Mouse (Mus musculus) embryonic facial prominence, embryonic 15.5 days (tissue): Measurements from ENCODE around the gene Rpn2. TPM values are rescaled to one million over a fixed set of nuclear protein-coding genes. Genes with fewer than 3 reads are reported as not detected.
A peak's percentile ranks its signal among the peaks of the same experiment; 100 is the strongest.

Experiments used
- ATAC-seq: fragments of 200-750 bp; cut with Nextera tagmentation; 2 replicates; pipeline ENCODE4 v1.8.0; 2017; ENCODE audit warnings: low read depth, moderate TSS enrichment; ENCODE audit not compliant: insufficient number of reproducible peaks, low FRiP score, low TSS enrichment
- H3K27ac ChIP-seq: fragments of 300-500 bp; sonication (generic); replicated peaks from 2 replicates; pipeline ENCODE4 v1.5.1; 2015; ENCODE audit warnings: mild to moderate bottlenecking, inconsistent platforms
- H3K27me3 ChIP-seq: fragments of 300-500 bp; sonication (generic); 2 replicates; pipeline ENCODE4 v1.6.1; 2015; ENCODE audit warnings: inconsistent platforms
- H3K36me3 ChIP-seq: fragments of 300-500 bp; sonication (generic); 2 replicates; pipeline ENCODE4 v1.6.1; 2015; ENCODE audit warnings: mild to moderate bottlenecking, inconsistent platforms
- H3K4me1 ChIP-seq: fragments of 300-500 bp; sonication (generic); 2 replicates; pipeline ENCODE4 v1.6.1; 2015; ENCODE audit warnings: inconsistent platforms
- H3K4me2 ChIP-seq: fragments of 300-500 bp; sonication (generic); replicated peaks from 2 replicates; pipeline ENCODE4 v1.6.1; 2015; ENCODE audit warnings: mild to moderate bottlenecking, inconsistent platforms
- H3K4me3 ChIP-seq: fragments of 300-500 bp; sonication (generic); replicated peaks from 2 replicates; pipeline ENCODE4 v1.5.1; 2015; ENCODE audit warnings: mild to moderate bottlenecking, inconsistent platforms
- H3K9ac ChIP-seq: fragments of 300-500 bp; sonication (generic); 2 replicates; pipeline ENCODE4 v1.6.1; 2015; ENCODE audit warnings: inconsistent platforms
- H3K9me3 ChIP-seq: fragments of 300-500 bp; sonication (generic); replicated peaks from 2 replicates; pipeline ENCODE4 v1.6.1; 2016; ENCODE audit warnings: inconsistent platforms
- WGBS: fragments of 180-500 bp; shearing (Covaris S2); methylation state at CpG from one replicate; pipeline ENCODE4 v1.1.7; 2015; 5-methylcytosine and 5-hydroxymethylcytosine counted together
- polyA plus RNA-seq: library from polyadenylated mRNA; unstranded; fragments of >200 nt; fragmentation: Nextera tagmentation; extraction: Ambion mirVana; gene quantifications from 2 replicates; pipeline ENCODE4 v1.2.1, GENCODE M21; 2015

The Rpn2 gene
- polyA plus RNA-seq, 1 experiment from 2014 or later: 311 TPM

DNA sequence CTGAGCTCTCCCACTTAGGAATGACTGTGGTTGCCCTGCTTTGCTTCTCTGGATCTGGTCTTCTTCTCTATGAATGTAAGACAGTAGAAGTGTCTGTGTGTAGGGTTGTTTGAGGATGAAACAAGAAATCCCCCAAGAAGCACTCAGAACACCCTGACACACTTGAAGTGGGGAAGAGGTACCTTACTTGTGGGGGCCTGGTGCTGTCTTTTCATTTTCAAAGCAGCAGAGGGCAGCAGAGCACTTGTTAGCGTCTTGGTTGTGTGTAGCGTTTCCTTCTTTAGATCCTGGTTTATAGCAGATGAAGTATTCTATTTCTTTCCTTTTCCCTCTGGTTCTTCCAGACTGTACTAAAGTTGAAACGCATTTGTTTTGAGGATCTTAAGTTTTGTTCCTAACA lies 8.7 kb downstream of the Rpn2 start:
- H3K27me3 ChIP-seq: no peaks in the 10 kb centered on the region
- H3K9me3 ChIP-seq: no peaks in the 10 kb centered on the region
- H3K9ac ChIP-seq: no peak overlapping the region
- H3K4me3 ChIP-seq: no peak overlapping the region
- H3K4me1 ChIP-seq: no peaks in the 10 kb centered on the region
- ATAC-seq: no peak
- WGBS: 17% methylated on average over 3 of the region's 3 CpGs
- H3K36me3 ChIP-seq: peaks cover 80% of the 10 kb centered on the region
- H3K27ac ChIP-seq: no peak overlapping the region
- no peak overlapping the region for H3K4me2 ChIP-seq

DNA sequence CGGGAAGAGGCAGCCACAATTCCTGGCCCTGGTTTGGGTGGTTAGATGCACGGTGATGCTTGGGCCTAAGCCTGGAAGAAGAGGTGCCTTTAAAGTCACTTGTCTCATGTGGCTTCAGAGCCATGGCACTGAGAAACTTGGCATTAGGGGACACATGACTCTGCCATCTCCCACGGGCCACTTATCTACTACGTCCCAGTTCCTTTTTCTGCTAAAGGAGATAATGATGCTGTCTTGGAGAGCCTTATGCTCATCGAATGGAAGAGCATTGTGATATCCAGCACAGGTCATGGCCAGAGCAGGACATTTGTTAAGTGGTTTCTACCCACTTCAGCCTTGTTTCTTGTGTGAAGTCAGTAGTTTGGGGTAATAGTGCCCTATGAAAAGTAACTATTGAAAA lies 10.2 kb downstream of the Rpn2 start:
- ATAC-seq: no peak
- Histone ChIP-seq H3K27me3 (no peaks in the 10 kb centered on the region), H3K4me1 (no peaks in the 10 kb centered on the region), H3K4me3 (no peak overlapping the region), H3K9me3 (no peaks in the 10 kb centered on the region), H3K9ac (no peak overlapping the region), H3K27ac (no peak overlapping the region), H3K36me3 (peaks cover 82% of the 10 kb centered on the region), H3K4me2 (no peak overlapping the region)
- 87% methylated on average over 5 of the region's 5 CpGs for WGBS

DNA sequence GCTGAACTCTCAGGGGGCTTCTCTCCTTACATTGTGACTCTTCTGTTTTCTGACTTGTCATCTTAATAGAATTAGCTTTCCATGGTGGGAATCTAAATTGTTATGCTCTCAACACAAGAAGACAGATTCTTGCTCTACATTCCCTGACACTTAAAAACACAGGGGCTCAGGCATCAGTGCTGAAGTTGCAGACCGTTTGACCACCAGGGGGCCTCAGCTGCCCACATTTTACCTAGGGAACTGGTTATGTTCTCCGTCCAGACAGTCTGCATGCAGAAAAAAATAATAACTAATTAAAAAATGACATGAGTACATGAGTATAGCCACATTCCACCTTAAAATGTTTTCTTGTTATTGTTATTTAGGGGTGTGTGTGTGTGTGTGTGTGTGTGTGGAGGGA lies 13.3 kb downstream of the Rpn2 start:
- Histone ChIP-seq H3K27me3 (no peaks in the 10 kb centered on the region), H3K36me3 (peaks cover 86% of the 10 kb centered on the region), H3K9ac (no peak overlapping the region), H3K4me3 (no peak overlapping the region), H3K4me2 (no peak overlapping the region), H3K4me1 (no peaks in the 10 kb centered on the region), H3K9me3 (no peaks in the 10 kb centered on the region), H3K27ac (no peak overlapping the region)
- WGBS: 12% methylated on average over 2 of the region's 2 CpGs
- no peak for ATAC-seq

DNA sequence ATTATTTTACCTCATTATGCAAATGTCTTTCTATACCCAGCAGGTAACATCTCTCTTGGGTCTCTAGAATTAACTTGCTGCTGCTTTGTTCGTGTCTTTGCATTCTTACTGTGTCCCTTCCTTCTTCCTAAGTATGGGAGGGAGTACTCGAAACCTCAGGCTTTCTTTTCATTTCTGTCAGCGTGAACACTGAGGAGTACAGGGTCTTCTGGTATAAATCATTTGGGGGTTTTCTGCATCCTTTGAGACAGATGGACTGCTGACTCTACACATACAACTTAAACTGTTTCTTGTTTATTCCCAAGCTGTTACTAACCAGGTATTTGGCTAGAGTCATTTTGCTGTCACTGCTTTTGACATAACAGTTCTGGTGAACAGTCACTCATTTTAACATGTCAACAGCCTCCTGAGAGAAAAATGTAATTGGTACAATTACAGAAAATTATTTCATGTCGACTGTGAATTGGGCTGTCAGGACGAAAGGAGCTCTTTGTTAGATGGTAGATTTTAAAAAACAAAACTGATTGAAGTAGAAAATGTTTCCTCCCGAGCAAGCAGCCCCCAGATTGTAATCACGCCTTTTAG lies 17.4 kb downstream of the Rpn2 start:
- Histone ChIP-seq H3K9me3 (no peaks in the 10 kb centered on the region), H3K9ac (no peak overlapping the region), H3K4me2 (no peak overlapping the region), H3K27me3 (no peaks in the 10 kb centered on the region), H3K36me3 (peaks cover 88% of the 10 kb centered on the region), H3K4me1 (no peaks in the 10 kb centered on the region), H3K4me3 (no peak overlapping the region), H3K27ac (no peak overlapping the region)
- WGBS: 69% methylated on average over 7 of the region's 7 CpGs
- ATAC-seq: no peak

- no peak overlapping the region for H3K9ac ChIP-seq
- H3K4me3 ChIP-seq: no peak overlapping the region
- H3K36me3 ChIP-seq: peaks cover 87% of the 10 kb centered on the region
- no peak overlapping the region for H3K27ac ChIP-seq
- ATAC-seq: no peak
- H3K9me3 ChIP-seq: no peaks in the 10 kb centered on the region
- no peaks in the 10 kb centered on the region for H3K27me3 ChIP-seq
- 87% methylated on average over 6 of the region's 6 CpGs for WGBS
- H3K4me1 ChIP-seq: no peaks in the 10 kb centered on the region
- H3K4me2 ChIP-seq: no peak overlapping the region
These were observed 21.2 kb downstream of the Rpn2 start for GRCm38 (mm10) chr2:157300051-157300450.

GRCm38 (mm10) chr2:157303096-157303495 lies 24.3 kb downstream of the Rpn2 start:
- Histone ChIP-seq H3K9ac (no peak overlapping the region), H3K4me1 (0 out of 2 replicates have a peak, but pooled peaks cover 4% of the 10 kb centered on the region), H3K9me3 (no peaks in the 10 kb centered on the region), H3K4me2 (no peak overlapping the region), H3K27me3 (no peaks in the 10 kb centered on the region), H3K27ac (no peak overlapping the region), H3K4me3 (no peak overlapping the region), H3K36me3 (peaks cover 75% of the 10 kb centered on the region)
- WGBS: 84% methylated on average over 9 of the region's 9 CpGs
- ATAC-seq: no peak

- Histone ChIP-seq H3K27me3 (no peaks in the 10 kb centered on the region), H3K4me2 (no peak overlapping the region), H3K36me3 (peaks cover 77% of the 10 kb centered on the region), H3K9ac (no peak overlapping the region), H3K4me1 (0 out of 2 replicates have a peak, but pooled peaks cover 4% of the 10 kb centered on the region), H3K4me3 (no peak overlapping the region), H3K27ac (peak overlapping the region; percentile 23), H3K9me3 (no peaks in the 10 kb centered on the region)
- peak; percentile 4; the same call in 1 of the 2 replicates for ATAC-seq
- 63% methylated on average over 7 of the region's 7 CpGs for WGBS
These were observed 27.5 kb downstream of the Rpn2 start for GRCm38 (mm10) chr2:157306091-157307032.

DNA sequence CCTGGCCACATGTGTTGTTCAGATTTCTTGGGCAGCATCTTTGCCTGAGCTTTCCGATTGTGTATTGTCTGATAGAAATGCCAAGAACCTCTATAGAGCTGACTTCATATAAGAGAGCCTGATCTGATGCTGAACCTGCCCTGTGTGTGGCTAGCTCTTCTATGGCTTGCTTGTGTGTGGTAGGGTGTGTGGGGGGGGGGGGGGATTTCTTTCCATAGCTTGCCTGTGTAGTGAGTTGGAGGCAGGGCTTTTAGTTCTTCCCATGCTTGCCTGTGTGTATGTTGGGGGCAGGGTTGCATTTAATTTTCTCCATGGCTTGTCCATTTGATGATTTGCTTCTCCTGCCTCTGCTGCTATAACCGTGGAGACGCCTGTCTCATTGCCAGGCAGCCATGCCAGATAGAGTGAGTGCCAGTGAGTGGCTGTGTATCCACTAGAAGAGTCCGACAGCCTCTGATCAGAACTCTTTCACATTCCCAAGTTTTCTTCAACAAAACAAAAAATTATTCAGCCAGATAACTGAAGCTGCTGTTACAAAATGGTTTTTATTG lies 29.0 kb downstream of the Rpn2 start:
- Histone ChIP-seq H3K9me3 (no peaks in the 10 kb centered on the region), H3K4me1 (0 out of 2 replicates have a peak, but pooled peaks cover 4% of the 10 kb centered on the region), H3K4me2 (no peak overlapping the region), H3K4me3 (no peak overlapping the region), H3K36me3 (peaks cover 81% of the 10 kb centered on the region), H3K9ac (no peak overlapping the region), H3K27ac (0 out of 2 replicates have a peak overlapping the region, but pooled peaks have one; percentile 39), H3K27me3 (no peaks in the 10 kb centered on the region)
- 76% methylated on average over 4 of the region's 4 CpGs for WGBS
- ATAC-seq: 0 out of 2 replicates have a peak, but pooled peaks have one; percentile 19

DNA sequence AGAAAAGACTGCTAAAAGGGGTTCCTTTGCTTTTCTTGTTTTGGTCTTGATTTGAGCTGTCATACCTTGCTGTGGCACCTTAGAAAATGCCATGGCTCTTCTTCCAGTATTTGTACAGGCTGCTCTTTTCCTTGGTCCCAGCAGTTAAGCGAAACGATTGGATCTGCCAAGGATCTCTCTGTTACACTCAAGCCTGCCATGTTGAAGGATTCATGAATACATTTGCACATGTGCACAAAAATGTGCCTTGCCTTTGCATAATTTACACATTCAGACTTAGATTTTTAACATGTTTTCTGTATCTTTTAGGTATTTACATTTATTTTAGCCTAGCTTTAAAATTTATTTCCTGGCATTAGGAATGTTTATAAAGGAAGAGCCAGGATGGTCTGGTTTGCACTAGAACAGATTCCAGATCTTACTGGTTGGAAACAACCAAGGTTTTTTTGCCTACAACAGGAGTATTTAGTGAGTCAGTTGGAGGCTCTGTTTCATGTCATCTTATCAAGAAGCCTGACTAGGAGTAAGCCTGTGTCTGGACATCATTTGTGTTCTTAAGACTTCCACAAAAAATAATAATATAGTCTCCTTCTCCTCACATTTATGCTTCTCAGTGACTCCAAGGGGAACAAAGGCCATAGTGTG lies 29.6 kb downstream of the Rpn2 start:
- Histone ChIP-seq H3K4me2 (no peak overlapping the region), H3K27me3 (no peaks in the 10 kb centered on the region), H3K27ac (0 out of 2 replicates have a peak overlapping the region, but pooled peaks have one; percentile 39), H3K4me1 (0 out of 2 replicates have a peak, but pooled peaks cover 4% of the 10 kb centered on the region), H3K4me3 (no peak overlapping the region), H3K9me3 (no peaks in the 10 kb centered on the region), H3K36me3 (peaks cover 81% of the 10 kb centered on the region), H3K9ac (no peak overlapping the region)
- 80% methylated on average over 2 of the region's 2 CpGs for WGBS
- no peak for ATAC-seq

- Histone ChIP-seq H3K27ac (no peak overlapping the region), H3K4me1 (0 out of 2 replicates have a peak, but pooled peaks cover 4% of the 10 kb centered on the region), H3K4me2 (no peak overlapping the region), H3K27me3 (no peaks in the 10 kb centered on the region), H3K36me3 (peaks cover 81% of the 10 kb centered on the region), H3K9me3 (no peaks in the 10 kb centered on the region), H3K9ac (no peak overlapping the region), H3K4me3 (no peak overlapping the region)
- ATAC-seq: no peak
- 93% methylated on average over 8 of the region's 8 CpGs for WGBS
These were observed 30.8 kb downstream of the Rpn2 start for GRCm38 (mm10) chr2:157309611-157310010.
